Mouse (Mus musculus) right cerebral cortex, postnatal 4 days (tissue): Measurements from ENCODE around the gene Slfnl1.

Experiments used
- DNase-seq: peaks from one replicate; pipeline ENCODE4 v3.0.0-alpha.2; 2022

The Slfnl1 gene

GRCm38 (mm10) chr4:120531986-120532385 lies at the start of gene Slfnl1:
Slfnl1 (plus strand) TSS chr4:120532231.
- no peak for DNase-seq

- no peak for DNase-seq
Measured at GRCm38 (mm10) chr4:120487707-120488106, 44.3 kb upstream of the Slfnl1 start.

- DNase-seq: no peak
Measured at GRCm38 (mm10) chr4:120506955-120507354, 25.1 kb upstream of the Slfnl1 start.

- no peak for DNase-seq
Measured at GRCm38 (mm10) chr4:120511203-120511602, 20.8 kb upstream of the Slfnl1 start.

GRCm38 (mm10) chr4:120514366-120514765 lies 17.7 kb upstream of the Slfnl1 start:
- no peak for DNase-seq

- no peak for DNase-seq
Measured at GRCm38 (mm10) chr4:120516491-120516890, 15.5 kb upstream of the Slfnl1 start.

GRCm38 (mm10) chr4:120516907-120517306 lies 15.1 kb upstream of the Slfnl1 start:
- no peak for DNase-seq

GRCm38 (mm10) chr4:120517335-120517734 lies 14.7 kb upstream of the Slfnl1 start:
- DNase-seq: no peak

GRCm38 (mm10) chr4:120521761-120522160 lies 10.3 kb upstream of the Slfnl1 start:
- no peak for DNase-seq

GRCm38 (mm10) chr4:120522351-120522750 lies 9.7 kb upstream of the Slfnl1 start:
- no peak for DNase-seq

- no peak for DNase-seq
Measured at GRCm38 (mm10) chr4:120523092-120523491, 8.9 kb upstream of the Slfnl1 start.

- DNase-seq: no peak
Measured at GRCm38 (mm10) chr4:120528171-120528570, 3.9 kb upstream of the Slfnl1 start.

- no peak for DNase-seq
Measured at GRCm38 (mm10) chr4:120538664-120539063, 6.6 kb downstream of the Slfnl1 start.

GRCm38 (mm10) chr4:120544896-120545295 lies 12.9 kb downstream of the Slfnl1 start:
- DNase-seq: no peak

GRCm38 (mm10) chr4:120556592-120556991 lies 24.6 kb downstream of the Slfnl1 start:
- no peak for DNase-seq

- no peak for DNase-seq
Measured at GRCm38 (mm10) chr4:120565726-120566125, 33.7 kb downstream of the Slfnl1 start.

- no peak for DNase-seq
Measured at GRCm38 (mm10) chr4:120568005-120568404, 36.0 kb downstream of the Slfnl1 start.

- no peak for DNase-seq
Measured at GRCm38 (mm10) chr4:120569025-120569424, 37.0 kb downstream of the Slfnl1 start.

- DNase-seq: peak; percentile 97
Measured at GRCm38 (mm10) chr4:120569486-120570437, 37.7 kb downstream of the Slfnl1 start, which contains the start of gene Ctps. Ctps (minus strand) TSS chr4:120570276.

- DNase-seq: no peak
Measured at GRCm38 (mm10) chr4:120570438-120571069, 38.5 kb downstream of the Slfnl1 start.

GRCm38 (mm10) chr4:120571070-120571464 lies 39.0 kb downstream of the Slfnl1 start:
- no peak for DNase-seq

GRCm38 (mm10) chr4:120571691-120572090 lies 39.7 kb downstream of the Slfnl1 start:
- DNase-seq: no peak

GRCm38 (mm10) chr4:120580894-120581293 lies 48.9 kb downstream of the Slfnl1 start:
- no peak for DNase-seq

GRCm38 (mm10) chr4:120581711-120582110 lies 49.7 kb downstream of the Slfnl1 start:
- DNase-seq: no peak
